Mouse (Mus musculus): Measurements from ENCODE around the gene Lrrc75b. TPM values are rescaled to one million over a fixed set of nuclear protein-coding genes. Genes with fewer than 3 reads are reported as not detected.

The Lrrc75b gene
- polyA plus RNA-seq, 1 experiment from 2014 or later, result 38.9 TPM

- Histone ChIP-seq H3K27ac (ENCODE audit: low read depth, low read length) (no peak overlapping the region), H3K27me3 (replicated peaks; ENCODE audit: control insufficient read depth, insufficient read depth, low read length) (no peaks in the 10 kb centered on the region), H3K9me3 (ENCODE audit: control insufficient read depth, low read length) (no peaks in the 10 kb centered on the region), H3K4me3 (ENCODE audit: low read length) (no peak overlapping the region), H3K4me1 (ENCODE audit: control insufficient read depth, insufficient read depth, low read depth, low read length) (no peaks in the 10 kb centered on the region), H3K9ac (ENCODE audit: low read depth, low read length) (no peak overlapping the region), H3K36me3 (ENCODE audit: control insufficient read depth, insufficient read depth, low read length) (peaks cover 23% of the 10 kb centered on the region), H3K4me2 (ENCODE audit: low read length) (no peak overlapping the region)
- WGBS, result 85% methylated on average over 3 of the region's 3 CpGs
- no peak for ATAC-seq
Measured at GRCm38 (mm10) chr10:75505130-75505495, 55.0 kb downstream of the Lrrc75b start.

- Histone ChIP-seq H3K36me3 (ENCODE audit: control insufficient read depth, insufficient read depth, low read length) (peaks cover 17% of the 10 kb centered on the region), H3K9me3 (ENCODE audit: control insufficient read depth, low read length) (no peaks in the 10 kb centered on the region), H3K4me3 (ENCODE audit: low read length) (no peak overlapping the region), H3K4me1 (ENCODE audit: control insufficient read depth, insufficient read depth, low read depth, low read length) (no peaks in the 10 kb centered on the region), H3K9ac (ENCODE audit: low read depth, low read length) (no peak overlapping the region), H3K27ac (ENCODE audit: low read depth, low read length) (no peak overlapping the region), H3K27me3 (replicated peaks; ENCODE audit: control insufficient read depth, insufficient read depth, low read length) (no peaks in the 10 kb centered on the region), H3K4me2 (ENCODE audit: low read length) (no peak overlapping the region)
- ATAC-seq, result no peak
- 89% methylated on average over 8 of the region's 8 CpGs for WGBS
Measured at GRCm38 (mm10) chr10:75504234-75505129, 55.6 kb downstream of the Lrrc75b start.

- H3K4me3 ChIP-seq (ENCODE audit: low read length), result no peak overlapping the region
- WGBS, result 94% methylated on average over 7 of the region's 7 CpGs
- H3K4me1 ChIP-seq (ENCODE audit: control insufficient read depth, insufficient read depth, low read depth, low read length), result no peaks in the 10 kb centered on the region
- no peak overlapping the region for H3K9ac ChIP-seq (ENCODE audit: low read depth, low read length)
- H3K36me3 ChIP-seq (ENCODE audit: control insufficient read depth, insufficient read depth, low read length), result peaks cover 13% of the 10 kb centered on the region
- no peak for ATAC-seq
- no peaks in the 10 kb centered on the region for H3K27me3 ChIP-seq (replicated peaks; ENCODE audit: control insufficient read depth, insufficient read depth, low read length)
- H3K9me3 ChIP-seq (ENCODE audit: control insufficient read depth, low read length), result no peaks in the 10 kb centered on the region
- no peak overlapping the region for H3K4me2 ChIP-seq (ENCODE audit: low read length)
- no peak overlapping the region for H3K27ac ChIP-seq (ENCODE audit: low read depth, low read length)
Measured at GRCm38 (mm10) chr10:75503692-75504091, 56.4 kb downstream of the Lrrc75b start.

GRCm38 (mm10) chr10:75501641-75502040, 58.5 kb downstream of the Lrrc75b start:
- ATAC-seq, result no peak
- Histone ChIP-seq H3K27ac (ENCODE audit: low read depth, low read length) (no peak overlapping the region), H3K4me1 (ENCODE audit: control insufficient read depth, insufficient read depth, low read depth, low read length) (no peaks in the 10 kb centered on the region), H3K4me2 (ENCODE audit: low read length) (no peak overlapping the region), H3K27me3 (replicated peaks; ENCODE audit: control insufficient read depth, insufficient read depth, low read length) (no peaks in the 10 kb centered on the region), H3K4me3 (ENCODE audit: low read length) (no peak overlapping the region), H3K36me3 (ENCODE audit: control insufficient read depth, insufficient read depth, low read length) (no peaks in the 10 kb centered on the region), H3K9ac (ENCODE audit: low read depth, low read length) (no peak overlapping the region), H3K9me3 (ENCODE audit: control insufficient read depth, low read length) (no peaks in the 10 kb centered on the region)
- WGBS, result 95% methylated on average over 1 of the region's 1 CpGs

GRCm38 (mm10) chr10:75500345-75500744, 59.8 kb downstream of the Lrrc75b start:
- H3K27ac ChIP-seq (ENCODE audit: low read depth, low read length), result no peak overlapping the region
- 78% methylated on average over 7 of the region's 7 CpGs for WGBS
- no peak overlapping the region for H3K4me3 ChIP-seq (ENCODE audit: low read length)
- H3K4me1 ChIP-seq (ENCODE audit: control insufficient read depth, insufficient read depth, low read depth, low read length), result no peaks in the 10 kb centered on the region
- no peaks in the 10 kb centered on the region for H3K36me3 ChIP-seq (ENCODE audit: control insufficient read depth, insufficient read depth, low read length)
- no peak for ATAC-seq
- H3K9ac ChIP-seq (ENCODE audit: low read depth, low read length), result no peak overlapping the region
- no peaks in the 10 kb centered on the region for H3K9me3 ChIP-seq (ENCODE audit: control insufficient read depth, low read length)
- H3K27me3 ChIP-seq (replicated peaks; ENCODE audit: control insufficient read depth, insufficient read depth, low read length), result no peaks in the 10 kb centered on the region
- no peak overlapping the region for H3K4me2 ChIP-seq (ENCODE audit: low read length)

Other genes with a start within 250 kb of the Lrrc75b start
- 3.6 and 4.6 TPM in 2 replicates for gene Adora2a, start 243.5 kb downstream of the Lrrc75b start, polyA plus RNA-seq (2015; fragmentation: Nextera tagmentation; extraction: Ambion mirVana)
- 0.36 and 0.39 TPM in 2 replicates for gene Upb1, start 159.2 kb downstream of the Lrrc75b start, polyA plus RNA-seq (2015; fragmentation: Nextera tagmentation; extraction: Ambion mirVana)
- 114 and 124 TPM in 2 replicates for gene Snrpd3, start 42.8 kb downstream of the Lrrc75b start, polyA plus RNA-seq (2015; fragmentation: Nextera tagmentation; extraction: Ambion mirVana)
- gene Gucd1, start 42.4 kb downstream of the Lrrc75b start, polyA plus RNA-seq (2015; fragmentation: Nextera tagmentation; extraction: Ambion mirVana), result 15.4 and 19.8 TPM in 2 replicates
- gene Ggt1, start 1.3 kb upstream of the Lrrc75b start, polyA plus RNA-seq (2015; fragmentation: Nextera tagmentation; extraction: Ambion mirVana), result 0.69 and 2.1 TPM in 2 replicates
- gene Ggt5, start 29.0 kb upstream of the Lrrc75b start, polyA plus RNA-seq (2015; fragmentation: Nextera tagmentation; extraction: Ambion mirVana), result 2.9 and 3.5 TPM in 2 replicates
- gene Susd2, start 83.7 kb upstream of the Lrrc75b start, polyA plus RNA-seq (2015; fragmentation: Nextera tagmentation; extraction: Ambion mirVana), result 10.5 and 11.9 TPM in 2 replicates
- 30.9 and 35.5 TPM in 2 replicates for gene Cabin1, start 204.0 kb upstream of the Lrrc75b start, polyA plus RNA-seq (2015; fragmentation: Nextera tagmentation; extraction: Ambion mirVana)
- 73.5 and 89.1 TPM in 2 replicates for gene Ddt, start 213.1 kb upstream of the Lrrc75b start, polyA plus RNA-seq (2015; fragmentation: Nextera tagmentation; extraction: Ambion mirVana)
- 0.50 TPM in 1 of 2 replicates, not detected in the other for gene Gm20441, start 220.6 kb upstream of the Lrrc75b start, polyA plus RNA-seq (2015; fragmentation: Nextera tagmentation; extraction: Ambion mirVana)
- gene Gstt3, start 221.1 kb upstream of the Lrrc75b start, polyA plus RNA-seq (2015; fragmentation: Nextera tagmentation; extraction: Ambion mirVana), result 1.4 and 1.5 TPM in 2 replicates
- 18.8 and 21.9 TPM in 2 replicates for gene Gstt1, start 238.3 kb upstream of the Lrrc75b start, polyA plus RNA-seq (2015; fragmentation: Nextera tagmentation; extraction: Ambion mirVana)

All from hindbrain, embryonic 16.5 days (tissue).